Comparison of ENCODE assay signal across 23 mouse cellular contexts in genomic region chrX:163205260-163205659, GRCm38 (mm10).
A peak's percentile ranks its signal among the peaks of the same experiment; 100 is the strongest.
DNase-seq lines count a peak whose midpoint lies in the region; ATAC-seq and TF ChIP-seq lines count a peak whose summit lies in the region.
"Had no signal": no experiment of that assay in that cellular context is flagged by ENCODE, and none has a peak within 500 bp of the region (broad histone marks: within the 10 kb centered on the region; RNA-seq: fewer than 3 reads in every experiment).

No protein-coding gene starts in this region.

- H3K36me3 ChIP-seq in forebrain, embryonic 16.5 days (ENCODE audit: control insufficient read depth, insufficient read depth) = no peaks in the 10 kb centered on the region
- H3K36me3 ChIP-seq in forebrain, embryonic 11.5 days (ENCODE audit: control insufficient read depth, insufficient read depth, low read length) = no peaks in the 10 kb centered on the region
- no peaks in the 10 kb centered on the region for H3K36me3 ChIP-seq in hindbrain, postnatal 0 days (ENCODE audit: insufficient read depth, low read length)
- no peaks in the 10 kb centered on the region for H3K36me3 ChIP-seq in hindbrain, embryonic 10.5 days
- H3K36me3 ChIP-seq in neural tube, embryonic 15.5 days = no peaks in the 10 kb centered on the region
- H3K36me3 ChIP-seq: embryonic facial prominence, embryonic 10.5 days; embryonic facial prominence, embryonic 12.5 days; forebrain, embryonic 15.5 days; G1E had no signal

- WGBS in forebrain, embryonic 16.5 days = 76% methylated on average over 2 of the region's 2 CpGs
- 90% methylated on average over 2 of the region's 2 CpGs for WGBS in forebrain, embryonic 11.5 days
- WGBS in hindbrain, postnatal 0 days = 81% methylated on average over 2 of the region's 2 CpGs
- WGBS in hindbrain, embryonic 10.5 days = 96% methylated on average over 2 of the region's 2 CpGs
- WGBS in neural tube, embryonic 15.5 days = 83% methylated on average over 2 of the region's 2 CpGs

- ATAC-seq in forebrain, embryonic 16.5 days = peak; percentile 52
- ATAC-seq in forebrain, embryonic 11.5 days (replicated peaks; ENCODE audit: low FRiP score) = no peak
- ATAC-seq in hindbrain, postnatal 0 days = no peak
- ATAC-seq in neural tube, embryonic 15.5 days (ENCODE audit: low FRiP score) = peak; percentile 50; the same call in 1 of the 2 replicates
- ATAC-seq: CD4-positive, CD25-positive, alpha-beta regulatory T cell, adult 4 months; forebrain, embryonic 15.5 days; Patski had no signal

- DNase-seq in forebrain, embryonic 11.5 days (ENCODE audit: low spot score) = no peak
- peak; percentile 8 for DNase-seq in hindbrain, postnatal 0 days (ENCODE audit: low spot score)
- DNase-seq in hindbrain, embryonic 10.5 days (ENCODE audit: low spot score) = no peak
- no peak for DNase-seq in neural tube, embryonic 10.5 days (ENCODE audit: extremely low spot score, low spot score)
- peak; percentile 22 for DNase-seq in brain, embryonic 14.5 days (ENCODE audit: low read depth)
- DNase-seq in kidney, postnatal 25 days = no peak
- DNase-seq: adrenal gland, adult 2 months; adrenal gland, postnatal 10 days; adrenal gland, postnatal 25 days; cerebellum, adult 11-12 months; cerebellum, adult 2 months; cerebellum, adult 9-10 months; cerebellum, postnatal 10 days; cerebellum, postnatal 25 days had no signal

- no peak for TF ChIP-seq POLR2A in brain, embryonic 14.5 days (IDR thresholded peaks at IDR 0.05; ENCODE audit: borderline replicate concordance, extremely low read depth, insufficient read depth, insufficient read length, poor library complexity, severe bottlenecking)

- no peaks in the 10 kb centered on the region for H3K27me3 ChIP-seq in forebrain, embryonic 16.5 days (replicated peaks; ENCODE audit: control insufficient read depth, insufficient read depth, low read length)
- H3K27me3 ChIP-seq in forebrain, embryonic 11.5 days (ENCODE audit: control insufficient read depth, insufficient read depth, low read length) = peaks cover 3% of the 10 kb centered on the region; the same call in 1 of the 2 replicates
- no peaks in the 10 kb centered on the region for H3K27me3 ChIP-seq in hindbrain, postnatal 0 days (ENCODE audit: insufficient read depth, low read length)
- H3K27me3 ChIP-seq in hindbrain, embryonic 10.5 days (ENCODE audit: insufficient read depth, poor library complexity, severe bottlenecking) = peaks cover 27% of the 10 kb centered on the region
- no peaks in the 10 kb centered on the region for H3K27me3 ChIP-seq in neural tube, embryonic 15.5 days (replicated peaks)
- H3K27me3 ChIP-seq: CH12.LX; embryonic facial prominence, embryonic 12.5 days; forebrain, embryonic 15.5 days had no signal

- no peak overlapping the region for H3K4me2 ChIP-seq in forebrain, embryonic 16.5 days (ENCODE audit: low read length)
- H3K4me2 ChIP-seq in forebrain, embryonic 11.5 days (ENCODE audit: low read depth, low read length, severe bottlenecking) = no peak overlapping the region
- H3K4me2 ChIP-seq in hindbrain, postnatal 0 days (ENCODE audit: low read depth, low read length) = no peak overlapping the region
- no peak overlapping the region for H3K4me2 ChIP-seq in neural tube, embryonic 15.5 days
- H3K4me2 ChIP-seq: embryonic facial prominence, embryonic 12.5 days; forebrain, embryonic 15.5 days had no signal

- H3K27ac ChIP-seq in forebrain, embryonic 16.5 days (ENCODE audit: low read length) = no peak overlapping the region
- no peak overlapping the region for H3K27ac ChIP-seq in forebrain, embryonic 11.5 days (ENCODE audit: low read depth, low read length)
- no peak overlapping the region for H3K27ac ChIP-seq in hindbrain, postnatal 0 days
- no peak overlapping the region for H3K27ac ChIP-seq in hindbrain, embryonic 10.5 days
- no peak overlapping the region for H3K27ac ChIP-seq in neural tube, embryonic 15.5 days (replicated peaks)
- H3K27ac ChIP-seq: embryonic facial prominence, embryonic 10.5 days; embryonic facial prominence, embryonic 12.5 days; forebrain, embryonic 15.5 days had no signal

- no peak overlapping the region for H3K4me3 ChIP-seq in forebrain, embryonic 16.5 days (replicated peaks; ENCODE audit: low read length)
- no peak overlapping the region for H3K4me3 ChIP-seq in forebrain, embryonic 11.5 days (ENCODE audit: low read depth, low read length)
- no peak overlapping the region for H3K4me3 ChIP-seq in hindbrain, postnatal 0 days (ENCODE audit: low read length)
- no peak overlapping the region for H3K4me3 ChIP-seq in hindbrain, embryonic 10.5 days
- no peak overlapping the region for H3K4me3 ChIP-seq in neural tube, embryonic 15.5 days (replicated peaks)
- H3K4me3 ChIP-seq: embryonic facial prominence, embryonic 10.5 days; embryonic facial prominence, embryonic 12.5 days; forebrain, embryonic 15.5 days had no signal

- H3K9ac ChIP-seq in forebrain, embryonic 16.5 days (replicated peaks; ENCODE audit: low read depth, low read length) = no peak overlapping the region
- no peak overlapping the region for H3K9ac ChIP-seq in forebrain, embryonic 11.5 days (ENCODE audit: low read length)
- no peak overlapping the region for H3K9ac ChIP-seq in hindbrain, postnatal 0 days (replicated peaks; ENCODE audit: low read length)
- no peak overlapping the region for H3K9ac ChIP-seq in neural tube, embryonic 15.5 days (replicated peaks)
- H3K9ac ChIP-seq: embryonic facial prominence, embryonic 12.5 days; forebrain, embryonic 15.5 days had no signal

- H3K4me1 ChIP-seq in forebrain, embryonic 16.5 days (replicated peaks; ENCODE audit: control insufficient read depth, insufficient read depth, low read length) = no peaks in the 10 kb centered on the region
- H3K4me1 ChIP-seq in forebrain, embryonic 11.5 days (replicated peaks; ENCODE audit: control insufficient read depth, insufficient read depth, low read length) = no peaks in the 10 kb centered on the region
- H3K4me1 ChIP-seq in hindbrain, postnatal 0 days (ENCODE audit: insufficient read depth, low read length) = no peaks in the 10 kb centered on the region
- no peaks in the 10 kb centered on the region for H3K4me1 ChIP-seq in hindbrain, embryonic 10.5 days (replicated peaks)
- no peaks in the 10 kb centered on the region for H3K4me1 ChIP-seq in neural tube, embryonic 15.5 days
- H3K4me1 ChIP-seq: embryonic facial prominence, embryonic 10.5 days; embryonic facial prominence, embryonic 12.5 days; forebrain, embryonic 15.5 days had no signal

- H3K9me3 ChIP-seq in forebrain, embryonic 16.5 days (ENCODE audit: control insufficient read depth, low read length) = no peaks in the 10 kb centered on the region
- no peaks in the 10 kb centered on the region for H3K9me3 ChIP-seq in forebrain, embryonic 11.5 days (ENCODE audit: control insufficient read depth, low read length)
- no peaks in the 10 kb centered on the region for H3K9me3 ChIP-seq in hindbrain, postnatal 0 days (ENCODE audit: low read length)
- H3K9me3 ChIP-seq in hindbrain, embryonic 10.5 days = no peaks in the 10 kb centered on the region
- H3K9me3 ChIP-seq in neural tube, embryonic 15.5 days (replicated peaks) = no peaks in the 10 kb centered on the region
- H3K9me3 ChIP-seq: embryonic facial prominence, embryonic 10.5 days; embryonic facial prominence, embryonic 12.5 days; forebrain, embryonic 15.5 days; G1E had no signal

- no peak for TF ChIP-seq CTCF in hindbrain, postnatal 0 days (IDR thresholded peaks at IDR 0.05; ENCODE audit: low read depth)
- TF ChIP-seq CTCF in brain, embryonic 14.5 days (IDR thresholded peaks at IDR 0.05; ENCODE audit: borderline replicate concordance, extremely low read depth, insufficient read depth, insufficient read length) = no peak

Comparison
In these comparisons a context has a peak if more than half of its experiments do, and no peak if none do; other contexts are left out.
1. ATAC-seq: peak in forebrain, embryonic 16.5 days (single experiment) and neural tube, embryonic 15.5 days (single experiment); none in forebrain, embryonic 11.5 days (single experiment) and hindbrain, postnatal 0 days (single experiment).
2. DNase-seq: peak in hindbrain, postnatal 0 days (single experiment) and brain, embryonic 14.5 days (single experiment); none in forebrain, embryonic 11.5 days (single experiment), hindbrain, embryonic 10.5 days (single experiment), neural tube, embryonic 10.5 days (single experiment) and kidney, postnatal 25 days (0 of 2).